Mouse (Mus musculus) bone marrow macrophage, adult 2 months (primary cell): ENCODE measurements around the gene Shmt1.

Experiments
- CTCF ChIP-seq: IDR thresholded peaks from 2 replicates; pipeline ENCODE4 v1.5.1; 2012; ENCODE audit warnings: low read depth, mild to moderate bottlenecking, low read length, moderate library complexity
- POLR2A ChIP-seq: IDR thresholded peaks from 2 replicates; pipeline ENCODE4 v1.6.1; 2012; ENCODE audit warnings: mild to moderate bottlenecking, low read depth, low read length, borderline replicate concordance

- TF ChIP-seq CTCF (no peak), POLR2A (no peak)
Observed at GRCm38 (mm10) chr11:60787595-60787994, 23.9 kb downstream of the Shmt1 start.
